Mouse (Mus musculus) embryonic facial prominence, embryonic 14.5 days (tissue): ENCODE measurements around the gene Ugt1a10. TPM values are rescaled to one million over a fixed set of nuclear protein-coding genes. Genes with fewer than 3 reads are reported as not detected.
"Not testable (repeated sequence)": the region's sequence is repeated elsewhere in the genome, so short reads cannot be mapped to it uniquely, and the experiment has no call there.

ENCODE experiments used
- ATAC-seq: fragments of 200-750 bp; cut with Nextera tagmentation; 2 replicates; pipeline ENCODE4 v1.8.0; 2017; ENCODE audit warnings: low read depth, moderate number of reproducible peaks, moderate TSS enrichment
- DNase-seq: peaks from one replicate; pipeline ENCODE4 v3.0.0-alpha.2; 2015; ENCODE audit warnings: low spot score
- H3K27ac ChIP-seq: fragments of 300-500 bp; sonication (generic); replicated peaks from 2 replicates; pipeline ENCODE4 v1.5.1; 2014; ENCODE audit warnings: low read depth, mild to moderate bottlenecking, low read length, moderate library complexity
- H3K27me3 ChIP-seq: fragments of 300-500 bp; sonication (generic); replicated peaks from 2 replicates; pipeline ENCODE4 v1.6.1; 2014; ENCODE audit warnings: low read length; ENCODE audit not compliant: control insufficient read depth, insufficient read depth
- H3K36me3 ChIP-seq: fragments of 300-500 bp; sonication (generic); 2 replicates; pipeline ENCODE4 v1.6.1; 2014; ENCODE audit warnings: low read length, mixed read lengths; ENCODE audit not compliant: control insufficient read depth, insufficient read depth
- H3K4me1 ChIP-seq: fragments of 300-500 bp; sonication (generic); 2 replicates; pipeline ENCODE4 v1.6.1; 2014; ENCODE audit warnings: antibody characterized with exemption, low read length; ENCODE audit not compliant: control insufficient read depth, insufficient read depth
- H3K4me2 ChIP-seq: fragments of 300-500 bp; sonication (generic); 2 replicates; pipeline ENCODE4 v1.6.1; 2014; ENCODE audit warnings: low read depth, mild to moderate bottlenecking, low read length, moderate library complexity, mixed read lengths
- H3K4me3 ChIP-seq: fragments of 300-500 bp; sonication (generic); 2 replicates; pipeline ENCODE4 v1.5.1; 2014; ENCODE audit warnings: low read depth, mild to moderate bottlenecking, low read length
- H3K9ac ChIP-seq: fragments of 300-500 bp; sonication (generic); 2 replicates; pipeline ENCODE4 v1.6.1; 2014; ENCODE audit warnings: low read depth, mild to moderate bottlenecking, low read length, moderate library complexity, mixed read lengths
- H3K9me3 ChIP-seq: fragments of 300-500 bp; sonication (generic); 2 replicates; pipeline ENCODE4 v1.6.1; 2016; ENCODE audit warnings: low read length; ENCODE audit not compliant: control insufficient read depth
- WGBS: fragments of 180-500 bp; shearing (Covaris S2); extraction: QIAGEN DNeasy Blood & Tissue Kit; methylation state at CpG from one replicate; pipeline ENCODE4 v1.1.7; 2014; 5-methylcytosine and 5-hydroxymethylcytosine counted together
- polyA plus RNA-seq: library from polyadenylated mRNA; unstranded; fragments of >200 nt; fragmentation: Nextera tagmentation; extraction: Ambion mirVana; gene quantifications from 2 replicates; pipeline ENCODE4 v1.2.1, GENCODE M21; 2014

The Ugt1a10 gene
- polyA plus RNA-seq, 1 experiment from 2014 or later, result not detected

DNA sequence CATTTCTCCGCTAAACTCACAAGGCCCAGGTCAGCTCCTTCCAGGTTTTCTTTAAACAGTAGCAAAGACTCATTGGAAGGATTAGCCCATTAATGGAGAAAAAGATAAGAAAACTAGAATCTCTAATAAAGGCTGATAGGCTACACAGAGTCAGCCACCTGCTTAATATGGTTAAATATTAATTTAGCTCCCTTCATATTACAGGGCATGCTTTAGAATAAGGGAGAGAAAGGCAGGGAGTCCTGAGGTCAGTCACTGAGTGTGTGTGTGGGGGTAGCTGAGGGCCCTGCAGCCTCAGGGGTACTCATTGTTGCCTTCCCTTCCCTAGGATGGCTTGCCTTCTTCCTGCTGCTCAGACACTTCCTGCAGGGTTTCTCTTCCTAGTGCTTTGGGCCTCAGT is 83.0 kb downstream of the Ugt1a10 start:
- H3K4me1 ChIP-seq, result peaks cover 13% of the 10 kb centered on the region; the same call in 1 of the 2 replicates
- no peaks in the 10 kb centered on the region for H3K27me3 ChIP-seq
- WGBS, result 88% methylated on average over 1 of the region's 1 CpGs

DNA sequence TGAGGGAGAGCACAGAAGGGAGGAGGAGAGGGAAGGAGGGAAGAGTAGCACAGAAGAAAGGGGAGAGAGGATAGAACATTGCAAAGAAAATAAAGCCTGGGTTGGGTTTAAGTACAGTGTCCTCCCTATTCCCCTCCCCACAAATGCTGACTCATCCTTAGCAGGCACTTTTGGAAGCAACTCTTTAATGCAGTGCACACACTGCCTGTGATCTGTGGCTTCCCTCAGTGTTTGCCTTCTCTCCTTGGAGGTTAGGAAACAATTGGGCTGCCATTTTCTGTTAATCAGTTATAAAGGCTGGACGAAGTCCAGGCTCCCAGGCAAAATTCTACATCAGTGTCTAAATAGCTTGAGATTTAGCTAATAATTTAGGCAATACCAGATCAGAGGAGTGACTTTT is 85.3 kb downstream of the Ugt1a10 start:
- H3K4me3 ChIP-seq, H3K36me3 ChIP-seq, H3K9me3 ChIP-seq, DNase-seq, H3K9ac ChIP-seq, ATAC-seq, H3K27ac ChIP-seq, H3K27me3 ChIP-seq, H3K4me2 ChIP-seq, H3K4me1 ChIP-seq: not testable (repeated sequence)
- WGBS, result 47% methylated on average over 1 of the region's 1 CpGs

More for the DNA sequence above, 83.0 kb downstream of the Ugt1a10 start:
- ATAC-seq (no peak), DNase-seq (no peak)
- Histone ChIP-seq H3K9ac (no peak overlapping the region), H3K4me2 (no peak overlapping the region), H3K9me3 (no peaks in the 10 kb centered on the region), H3K4me3 (no peak overlapping the region), H3K27ac (no peak overlapping the region), H3K36me3 (no peaks in the 10 kb centered on the region)

DNA sequence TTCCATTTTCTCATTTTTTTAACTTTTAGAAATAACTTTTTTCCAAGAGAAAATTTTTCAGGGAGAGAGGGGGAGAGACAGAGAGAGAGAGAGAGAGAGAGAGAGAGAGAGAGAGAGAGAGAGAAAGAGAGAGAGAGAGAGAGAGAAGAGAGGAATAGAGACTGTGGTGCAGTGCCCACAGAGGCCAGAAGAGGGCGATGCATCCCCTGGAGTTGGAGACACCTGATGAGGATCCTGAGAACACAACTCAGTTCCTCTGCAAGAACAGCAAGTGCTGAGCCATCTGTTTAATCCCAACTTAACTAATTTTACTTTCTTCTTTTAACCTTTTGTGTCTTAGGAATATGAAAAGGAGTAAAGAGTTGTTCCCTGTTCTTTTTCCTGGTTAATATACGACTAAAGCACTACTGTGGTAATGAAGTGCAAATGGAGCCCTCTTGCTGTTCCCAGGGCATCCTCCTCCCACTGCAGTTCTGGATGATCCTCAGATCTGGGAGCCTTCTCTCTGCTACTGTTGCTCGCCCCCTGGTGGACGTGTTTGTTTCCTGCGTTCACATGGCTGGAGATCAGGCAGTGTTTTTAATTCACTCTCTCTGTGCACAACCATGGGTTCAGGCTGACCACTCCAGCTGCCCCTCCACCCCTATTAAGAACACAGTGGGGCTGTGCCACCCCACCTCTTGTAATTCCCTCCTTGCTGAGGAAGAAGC is 88.9 kb downstream of the Ugt1a10 start:
- peak; percentile 67; the same call in 1 of the 2 replicates for ATAC-seq
- not testable (repeated sequence) for H3K36me3 ChIP-seq, H3K4me3 ChIP-seq, H3K4me2 ChIP-seq, H3K4me1 ChIP-seq, H3K9ac ChIP-seq, H3K9me3 ChIP-seq, H3K27me3 ChIP-seq, H3K27ac ChIP-seq
- DNase-seq, result peak; percentile 11
- WGBS, result 2% methylated on average over 4 of the region's 5 CpGs

DNA sequence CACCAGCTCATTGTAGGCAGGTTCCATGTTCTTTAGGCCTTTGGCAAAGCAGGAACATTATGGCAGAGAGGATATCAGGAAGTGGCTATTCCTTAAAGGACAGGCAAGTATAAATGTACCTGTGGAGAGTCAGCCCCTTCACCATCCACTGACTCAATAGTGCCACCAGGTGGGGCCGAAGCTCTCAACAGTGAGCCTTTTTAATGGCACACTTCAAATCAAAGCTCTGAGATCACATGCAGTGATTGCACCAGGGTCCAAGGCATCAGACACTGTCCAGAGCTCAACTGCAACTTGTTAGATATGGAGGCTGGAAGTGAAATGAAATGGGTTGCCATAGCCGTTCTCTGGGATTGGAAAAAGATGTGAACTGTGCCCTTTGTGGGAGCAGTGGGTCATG is 90.1 kb downstream of the Ugt1a10 start:
- H3K9me3 ChIP-seq, H3K9ac ChIP-seq, H3K4me1 ChIP-seq, ATAC-seq, H3K4me3 ChIP-seq, H3K27me3 ChIP-seq, H3K27ac ChIP-seq, H3K36me3 ChIP-seq, H3K4me2 ChIP-seq: not testable (repeated sequence)
- DNase-seq, result peak; percentile 3
- 47% methylated on average over 2 of the region's 2 CpGs for WGBS

DNA sequence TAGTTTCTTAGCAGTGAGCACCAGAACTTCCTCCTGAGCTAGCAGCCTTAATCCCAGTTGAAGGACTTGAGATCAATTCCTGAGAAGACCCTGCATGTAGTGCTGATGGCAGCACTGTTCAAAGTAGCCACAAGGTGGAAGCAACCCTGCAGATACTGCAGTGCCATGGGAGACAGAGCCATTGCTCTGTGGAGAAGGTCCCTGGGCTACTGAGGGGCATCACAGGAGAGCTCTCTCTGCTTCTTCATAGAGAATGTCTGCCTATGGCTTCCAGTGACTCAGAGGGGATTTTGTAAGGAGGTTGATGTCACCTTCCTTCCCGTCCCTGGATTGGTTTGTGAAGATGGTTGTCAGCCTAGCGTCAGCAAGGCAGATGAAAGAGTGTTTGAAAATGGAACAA is 94.9 kb downstream of the Ugt1a10 start:
- H3K4me1 ChIP-seq, H3K9ac ChIP-seq, DNase-seq, H3K9me3 ChIP-seq, H3K36me3 ChIP-seq, H3K4me2 ChIP-seq, H3K4me3 ChIP-seq, H3K27me3 ChIP-seq, H3K27ac ChIP-seq, ATAC-seq: not testable (repeated sequence)
- no CpG with 5 or more reads among the region's 2 CpGs for WGBS

DNA sequence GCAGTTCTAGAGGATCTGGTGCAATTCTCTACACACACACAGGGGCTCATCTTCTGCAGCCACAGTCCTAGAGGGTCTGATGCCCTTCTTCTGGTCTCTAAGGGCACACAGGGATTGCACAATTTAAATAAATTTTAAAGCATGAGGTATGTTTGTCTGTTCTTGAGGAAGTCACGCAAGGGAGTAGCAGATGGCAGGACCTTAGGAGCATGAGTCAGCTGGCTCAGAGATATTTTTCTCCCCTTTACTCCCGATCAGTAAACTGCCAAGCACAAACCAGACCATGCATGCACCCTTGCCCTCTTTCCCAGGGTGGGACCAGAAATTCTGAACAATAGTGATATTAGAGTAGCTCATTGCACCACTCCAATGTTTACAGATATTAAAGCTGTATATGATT is 103.2 kb downstream of the Ugt1a10 start:
- 74% methylated on average over 2 of the region's 2 CpGs for WGBS
- ATAC-seq (no peak), DNase-seq (no peak)
- no peak overlapping the region for H3K4me2 ChIP-seq
- no peak overlapping the region for H3K27ac ChIP-seq
- H3K4me1 ChIP-seq, result no peaks in the 10 kb centered on the region
- no peak overlapping the region for H3K9ac ChIP-seq
- H3K27me3 ChIP-seq, result no peaks in the 10 kb centered on the region
- H3K4me3 ChIP-seq, result no peak overlapping the region
- no peaks in the 10 kb centered on the region for H3K36me3 ChIP-seq
- no peaks in the 10 kb centered on the region for H3K9me3 ChIP-seq

DNA sequence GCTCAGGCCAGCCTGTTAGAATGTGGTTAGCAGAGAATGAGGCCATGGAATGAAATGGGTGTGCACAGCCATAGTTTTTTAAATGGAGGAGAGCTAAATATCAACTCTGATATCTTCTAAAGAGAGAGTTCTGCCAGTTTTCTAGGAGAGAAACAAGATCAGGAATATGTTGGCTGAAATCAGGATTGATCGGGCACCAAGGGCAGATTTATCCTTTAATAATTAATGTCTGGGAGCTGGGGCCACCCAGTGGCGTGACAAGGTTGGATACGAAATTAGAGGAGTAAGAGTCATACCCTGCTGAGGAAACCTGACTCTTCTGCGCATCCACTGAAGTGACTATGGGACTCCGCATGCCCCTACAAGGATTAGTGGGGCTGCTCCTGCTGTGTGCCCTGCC is 110.5 kb downstream of the Ugt1a10 start, which contains the start of gene Ugt1a5:
Gene Ugt1a5 (plus strand): TSS at position 302 of the 400 bp plus-strand sequence.
- WGBS, result 79% methylated on average over 5 of the region's 5 CpGs
- no peak for DNase-seq
- Histone ChIP-seq H3K27me3 (no peaks in the 10 kb centered on the region), H3K4me1 (no peaks in the 10 kb centered on the region), H3K4me3 (no peak within 1 kb of the TSS), H3K9me3 (no peaks in the 10 kb centered on the region), H3K4me2 (no peak within 1 kb of the TSS), H3K36me3 (no peaks in the 10 kb centered on the region), H3K9ac (no peak within 1 kb of the TSS), H3K27ac (no peak within 1 kb of the TSS)
- ATAC-seq, result no peak

DNA sequence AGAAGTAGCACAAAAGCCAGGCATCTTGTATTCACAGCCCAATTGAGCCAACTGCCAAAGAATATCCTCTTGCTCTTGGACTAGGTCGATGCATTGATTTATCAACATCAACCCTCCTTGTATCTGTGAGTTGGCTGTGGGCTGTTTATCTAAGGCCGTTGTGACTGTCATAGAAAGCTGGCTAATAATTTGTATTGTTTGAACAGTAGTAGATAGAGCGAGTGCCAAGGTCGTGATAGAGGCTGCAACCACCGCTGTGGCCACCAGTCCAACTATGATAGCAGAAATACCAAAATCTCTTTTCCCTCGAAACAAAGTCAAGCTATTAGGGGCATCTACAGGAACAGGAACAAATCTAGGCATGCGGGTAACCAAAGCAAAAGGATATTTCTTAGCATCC is 117.0 kb downstream of the Ugt1a10 start:
- H3K4me3 ChIP-seq, H3K9me3 ChIP-seq, H3K9ac ChIP-seq, H3K27me3 ChIP-seq, H3K4me1 ChIP-seq, H3K36me3 ChIP-seq, DNase-seq, ATAC-seq, H3K4me2 ChIP-seq, H3K27ac ChIP-seq: not testable (repeated sequence)
- 92% methylated on average over 5 of the region's 7 CpGs for WGBS

DNA sequence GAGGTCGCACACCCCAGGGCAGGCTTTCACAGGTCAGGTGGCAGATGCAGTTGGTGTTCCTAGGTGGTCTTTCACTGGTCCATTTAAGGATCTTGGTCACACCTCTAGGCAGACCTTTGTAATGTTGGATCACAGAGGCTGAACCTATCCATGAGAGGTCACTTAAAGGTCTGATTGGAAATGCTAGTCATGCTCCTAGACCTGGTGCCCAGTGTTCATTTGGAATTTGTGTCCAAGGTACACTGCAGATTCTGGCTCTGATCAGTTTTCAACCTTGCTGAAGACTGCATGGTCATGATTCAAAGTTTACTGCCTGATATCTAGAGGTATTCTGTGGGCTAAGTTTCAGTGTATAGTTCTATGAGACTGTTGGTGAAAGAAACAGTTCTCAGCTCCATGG is 124.5 kb downstream of the Ugt1a10 start:
- 73% methylated on average over 1 of the region's 1 CpGs for WGBS
- H3K27ac ChIP-seq, result no peak overlapping the region
- H3K4me2 ChIP-seq, result no peak overlapping the region
- no peak overlapping the region for H3K9ac ChIP-seq
- H3K9me3 ChIP-seq, result peaks cover 21% of the 10 kb centered on the region
- DNase-seq (no peak), ATAC-seq (no peak)
- no peaks in the 10 kb centered on the region for H3K36me3 ChIP-seq
- no peak overlapping the region for H3K4me3 ChIP-seq
- H3K4me1 ChIP-seq, result no peaks in the 10 kb centered on the region
- H3K27me3 ChIP-seq, result no peaks in the 10 kb centered on the region
